Mouse (Mus musculus) lung, postnatal 10 days (tissue): ENCODE data around the gene Wwc2.

Source experiments
- DNase-seq: peaks from one replicate; pipeline ENCODE4 v3.0.0; 2021

Gene Wwc2

GRCm38 (mm10) chr8:47936386-47936785 is 54.3 kb downstream of the Wwc2 start:
- no peak for DNase-seq

DNA sequence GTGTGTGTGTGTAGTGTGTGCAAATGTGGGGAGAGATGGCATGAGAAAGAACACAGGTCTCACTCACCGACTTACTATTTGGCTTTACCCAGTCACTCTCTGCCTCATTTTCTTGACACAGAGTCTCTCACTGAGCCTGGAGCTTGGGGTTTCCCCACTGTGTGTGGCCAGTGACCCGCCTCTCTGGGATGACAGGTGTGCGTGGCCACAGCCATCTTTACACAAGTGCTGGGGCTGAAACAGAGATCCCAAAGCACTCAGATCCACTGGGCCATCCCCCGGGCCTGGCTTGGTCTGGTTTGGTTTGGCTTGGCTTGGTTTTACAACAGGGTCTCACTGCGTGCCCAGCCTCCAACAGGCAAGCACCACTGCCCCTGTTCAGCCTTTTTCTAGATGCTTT is 55.3 kb downstream of the Wwc2 start:
- DNase-seq, result no peak

GRCm38 (mm10) chr8:47933087-47933486 is 57.6 kb downstream of the Wwc2 start:
- no peak for DNase-seq

DNA sequence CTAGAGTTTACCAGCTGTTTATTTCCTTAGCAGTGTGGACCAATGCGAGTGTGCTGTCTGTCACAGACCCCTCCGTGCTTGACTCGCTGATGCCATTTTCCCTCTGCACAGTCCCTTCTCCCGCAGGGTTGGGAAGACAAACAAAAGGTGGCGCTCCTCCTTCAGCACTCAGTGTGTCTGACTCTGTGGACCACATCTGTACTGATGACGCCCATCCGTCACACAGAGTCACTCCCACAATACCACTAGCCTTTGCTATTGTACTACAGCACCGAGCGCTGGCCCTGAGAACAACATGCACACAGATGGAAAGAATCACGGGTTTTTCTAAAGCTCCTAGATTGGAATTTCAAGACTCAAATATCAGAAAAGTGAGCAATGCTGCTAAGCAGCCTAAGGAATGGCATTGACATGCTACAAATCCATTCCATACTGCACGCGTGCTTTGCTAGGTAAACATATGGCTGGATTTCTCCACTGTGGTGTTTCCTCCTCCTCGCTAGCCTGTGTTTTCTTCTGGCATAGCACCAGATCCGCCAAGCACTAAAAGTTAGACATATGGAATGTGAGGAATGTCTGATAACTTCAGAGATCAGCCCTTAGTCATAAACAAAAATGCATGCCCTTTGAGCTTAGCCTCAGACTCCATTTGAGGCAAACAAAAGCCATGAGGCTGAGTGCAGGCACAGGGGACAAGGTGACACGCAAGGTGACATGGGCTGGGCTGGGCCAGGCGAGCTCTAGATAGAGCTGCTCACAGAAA is 58.5 kb downstream of the Wwc2 start:
- DNase-seq, result peak; percentile 64

DNA sequence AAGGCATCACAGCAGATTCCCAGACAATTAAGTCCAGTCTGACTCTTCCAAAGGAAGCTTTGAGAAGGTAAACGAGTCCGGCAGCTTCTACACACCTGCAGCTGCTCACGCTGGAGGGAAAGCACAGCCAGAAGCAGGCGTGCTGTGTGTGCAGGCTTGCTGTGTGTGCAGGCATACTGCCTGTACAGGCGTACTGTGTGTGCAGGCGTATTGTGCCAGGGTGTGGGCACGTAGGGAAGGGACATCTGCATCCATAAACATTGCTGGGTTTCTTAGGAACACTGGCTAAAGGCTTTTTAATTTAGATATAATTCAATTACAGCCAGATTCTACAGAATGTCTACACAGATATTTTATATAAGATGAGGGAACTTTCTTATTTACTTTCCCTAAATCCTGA is 59.4 kb downstream of the Wwc2 start:
- no peak for DNase-seq

GRCm38 (mm10) chr8:47929615-47930014 is 61.1 kb downstream of the Wwc2 start:
- DNase-seq, result no peak

DNA sequence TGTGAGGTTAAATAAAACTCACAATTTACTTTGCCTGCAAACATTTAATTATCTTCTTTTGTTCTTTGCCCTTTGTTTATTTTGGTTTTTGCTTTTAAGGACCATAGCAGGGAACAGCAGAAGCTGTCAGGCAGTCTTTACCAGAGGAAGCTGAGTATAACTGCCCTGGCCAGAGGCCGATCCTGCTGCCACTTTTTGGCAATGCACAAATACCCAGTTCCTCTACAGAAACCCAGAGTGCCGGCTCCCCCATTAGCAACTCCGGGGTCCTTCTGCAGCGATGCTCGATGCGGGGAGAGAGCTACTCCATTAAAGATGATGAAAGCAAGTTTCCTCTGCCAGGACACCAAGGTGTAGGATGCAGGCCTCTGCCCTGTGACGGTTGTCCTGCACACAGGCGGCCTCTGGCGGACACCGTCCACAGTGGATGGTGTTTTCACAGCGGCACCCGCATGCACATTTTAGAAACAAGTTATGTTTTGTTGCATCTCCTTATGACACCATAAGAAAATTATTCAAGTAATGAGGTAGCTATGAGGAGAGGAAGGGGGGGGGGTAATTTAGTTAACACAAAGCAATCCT is 62.0 kb downstream of the Wwc2 start:
- DNase-seq, result peak; percentile 17

GRCm38 (mm10) chr8:47924921-47925320 is 65.8 kb downstream of the Wwc2 start:
- DNase-seq, result peak; percentile 38

- DNase-seq, result no peak
These were observed 67.9 kb downstream of the Wwc2 start for GRCm38 (mm10) chr8:47922816-47923215.

- DNase-seq, result no peak
These were observed 68.7 kb downstream of the Wwc2 start for GRCm38 (mm10) chr8:47922011-47922410.

DNA sequence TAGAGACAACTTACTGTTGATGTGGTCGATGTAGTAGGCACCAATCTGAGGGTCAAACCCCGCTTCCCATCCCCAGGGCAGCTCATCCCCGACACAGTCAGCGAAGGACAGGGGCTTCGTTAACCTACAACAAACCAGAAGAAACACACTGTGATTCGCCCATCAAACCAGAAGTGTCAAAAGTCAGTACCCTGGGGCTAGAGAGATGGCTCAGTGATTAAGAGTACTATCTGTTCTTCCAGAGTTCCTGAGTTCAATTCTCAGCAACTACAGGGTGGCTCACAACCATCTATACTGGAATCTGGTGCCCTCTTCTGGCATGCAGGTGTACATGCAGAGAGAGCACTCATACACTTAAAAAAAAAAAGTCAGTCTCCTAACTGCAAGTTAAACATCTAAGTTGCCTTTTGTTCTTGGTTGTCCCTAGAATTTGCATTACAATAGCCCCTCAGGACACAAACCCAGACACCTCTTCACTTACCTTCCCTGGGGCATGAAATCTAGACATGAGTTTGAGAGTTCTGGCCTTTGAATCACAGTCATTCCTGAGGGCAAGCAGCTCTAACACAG is 70.1 kb downstream of the Wwc2 start:
- no peak for DNase-seq

GRCm38 (mm10) chr8:47917060-47918035 is 73.4 kb downstream of the Wwc2 start:
- DNase-seq, result peak; percentile 47

DNA sequence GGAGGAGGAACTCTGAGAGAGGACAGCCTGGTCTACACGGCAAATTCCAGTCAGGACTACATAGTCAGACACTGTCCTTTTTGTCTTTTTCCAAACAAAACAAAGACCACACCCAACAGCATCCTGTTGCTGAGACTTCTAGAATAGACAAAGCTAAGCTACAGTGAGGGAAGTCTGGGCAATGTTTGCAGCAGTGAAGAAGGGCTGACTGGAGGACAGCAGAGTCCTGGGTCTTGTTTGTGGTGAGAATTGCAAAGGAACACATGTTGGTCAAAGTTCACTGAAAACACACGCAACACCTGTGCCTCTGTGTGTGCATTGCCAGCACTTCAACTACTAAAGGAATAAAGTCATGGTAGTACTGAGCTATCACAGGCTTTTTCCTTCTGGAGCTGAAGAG is 75.2 kb downstream of the Wwc2 start:
- peak; percentile 27 for DNase-seq

DNA sequence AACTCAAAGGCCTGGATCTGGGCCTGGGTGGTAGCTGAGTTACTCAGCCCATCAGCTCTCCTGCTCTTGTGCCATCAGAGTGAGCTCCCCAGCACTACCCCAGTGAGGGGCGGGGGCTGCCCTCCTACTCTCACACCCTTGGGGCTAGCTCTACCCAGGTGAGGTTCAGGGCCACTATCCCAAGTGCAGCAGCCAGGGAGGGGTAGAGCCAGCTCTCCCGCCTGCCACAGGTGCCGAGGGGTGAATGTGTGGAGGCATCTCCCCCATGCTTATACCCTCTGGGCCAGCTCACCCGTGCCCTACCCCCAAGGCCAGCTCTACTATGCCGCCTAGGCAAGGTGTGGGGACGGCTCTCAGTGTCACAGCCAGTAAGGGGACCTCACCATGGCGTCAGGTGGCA is 75.8 kb downstream of the Wwc2 start:
- DNase-seq, result no peak

GRCm38 (mm10) chr8:47914161-47914560 is 76.6 kb downstream of the Wwc2 start:
- DNase-seq, result no peak

GRCm38 (mm10) chr8:47913621-47914020 is 77.1 kb downstream of the Wwc2 start:
- DNase-seq, result no peak

- no peak for DNase-seq
These were observed 81.0 kb downstream of the Wwc2 start for GRCm38 (mm10) chr8:47909681-47910080.

GRCm38 (mm10) chr8:47907056-47907455 is 83.7 kb downstream of the Wwc2 start:
- DNase-seq, result no peak

DNA sequence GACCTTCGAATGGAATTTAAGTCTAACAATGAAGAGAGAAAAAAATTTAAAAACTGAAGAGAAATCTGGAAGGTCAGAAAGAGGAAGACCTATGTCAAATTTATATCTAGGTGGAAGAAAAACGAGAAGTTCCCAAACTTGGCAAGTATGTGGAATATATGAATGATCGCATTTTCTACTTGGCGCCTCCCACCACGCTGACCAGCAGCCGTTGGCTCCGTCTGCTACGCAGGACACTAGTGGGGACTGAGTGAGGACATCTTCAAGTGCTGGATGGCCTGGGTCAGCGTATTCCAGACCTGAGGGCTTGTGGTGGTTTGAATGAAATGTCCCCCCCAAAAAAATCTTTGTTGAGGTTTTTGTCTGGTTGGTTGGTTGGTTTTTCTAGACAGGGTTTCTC is 84.6 kb downstream of the Wwc2 start:
- DNase-seq, result no peak

- DNase-seq, result no peak
These were observed 85.5 kb downstream of the Wwc2 start for GRCm38 (mm10) chr8:47905256-47905655.

DNA sequence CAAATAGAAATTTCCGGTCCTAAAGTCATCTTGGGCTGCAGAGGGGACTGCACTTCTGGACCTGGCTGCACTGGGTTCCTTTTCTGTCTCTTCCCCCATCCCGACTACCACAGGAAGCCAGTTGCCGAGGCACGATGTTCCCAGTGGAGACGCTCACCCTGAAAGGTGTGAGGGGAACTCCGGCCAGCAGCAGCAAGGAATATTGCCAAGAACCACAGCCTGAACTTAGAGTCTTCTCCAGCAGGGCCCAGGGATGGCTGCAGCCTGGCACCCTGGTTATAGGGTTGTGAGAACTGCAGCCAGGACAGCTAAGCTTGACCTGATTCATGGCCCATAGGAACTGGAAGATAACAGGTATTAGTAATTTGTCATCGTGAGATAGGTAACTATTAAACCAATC is 86.7 kb downstream of the Wwc2 start:
- DNase-seq, result peak; percentile 47

- DNase-seq, result no peak
These were observed 88.0 kb downstream of the Wwc2 start for GRCm38 (mm10) chr8:47902704-47903103.

- DNase-seq, result no peak
These were observed 90.4 kb downstream of the Wwc2 start for GRCm38 (mm10) chr8:47900361-47900760.
